Mouse (Mus musculus): ENCODE measurements around the gene Prok1. TPM values are rescaled to one million over a fixed set of nuclear protein-coding genes. Genes with fewer than 3 reads are reported as not detected.
A peak's percentile ranks its signal among the peaks of the same experiment; 100 is the strongest.

The Prok1 gene
- total and polyA plus RNA-seq, 3 experiments, result not detected

DNA sequence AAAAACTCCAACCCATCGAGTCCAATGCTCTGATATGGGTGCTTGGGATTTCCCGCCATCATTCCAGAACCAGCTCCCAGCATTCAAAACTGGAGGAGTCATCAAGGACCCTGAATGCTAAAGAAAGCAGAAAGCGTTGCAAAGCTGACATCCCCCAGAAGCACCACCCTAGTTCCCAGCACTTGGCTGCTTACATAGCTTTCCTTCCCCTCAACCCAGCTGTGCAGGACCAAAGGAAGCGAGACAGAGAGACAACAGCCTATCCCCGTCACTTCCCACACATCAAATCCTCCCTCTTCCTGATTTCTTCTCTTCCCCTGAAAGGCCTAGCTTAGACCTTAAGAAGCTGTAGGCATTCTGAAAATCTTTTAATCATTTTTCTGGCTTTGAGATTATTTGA, 35.8 kb upstream of the Prok1 start:
- Histone ChIP-seq H3K79me2 (replicated peaks; ENCODE audit: control insufficient read depth, extremely low read depth, insufficient read depth, poor library complexity, severe bottlenecking) (peaks cover 4% of the 10 kb centered on the region), H3K4me1 (ENCODE audit: control insufficient read depth in 1 of 2, insufficient read depth in 2 of 2) (peaks cover 0 to 13% of the 10 kb centered on the region in 2 experiments; a peak in 3 of 4 replicates), H3K4me2 (ENCODE audit: insufficient read depth, low read depth, poor library complexity, severe bottlenecking) (no peak overlapping the region), H3K27ac (ENCODE audit: insufficient read depth, low read depth) (no peak overlapping the region), H3K4me3 (replicated peaks in 1 of 3; ENCODE audit: low read depth in 2 of 3, low read length in 2 of 3, poor library complexity in 1 of 3) (no peak overlapping the region), H3K9ac (ENCODE audit: insufficient read depth, low read depth) (no peak overlapping the region), H3K36me3 (replicated peaks in 1 of 2; ENCODE audit: control insufficient read depth in 1 of 2, insufficient read depth in 1 of 2, low read length in 1 of 2) (no peaks in the 10 kb centered on the region), H3K27me3 (replicated peaks) (no peaks in the 10 kb centered on the region), H3K9me3 (replicated peaks; ENCODE audit: low read length) (no peaks in the 10 kb centered on the region)
- TF ChIP-seq ZNF384 (IDR thresholded peaks at IDR 0.05; ENCODE audit: low read depth, low read length) (no peak), EP300 (IDR thresholded peaks at IDR 0.05; ENCODE audit: low read length) (no peak), SMC3 (IDR thresholded peaks at IDR 0.05; ENCODE audit: low read depth, low read length) (no peak)
- no peak for DNase-seq (ENCODE audit: extremely low read depth)
- in situ Hi-C loops (cut with MboI; ENCODE audit: low pct_ligation_motif_present, low pct_unique_long_range_greater_than_20kb, low sequenced_read_pairs) (no loop called here), dilution Hi-C loops (cut with MboI; ENCODE audit: extremely low pct_ligation_motif_present, extremely low pct_unique_long_range_greater_than_20kb, low sequenced_read_pairs) (no loop called here)

DNA sequence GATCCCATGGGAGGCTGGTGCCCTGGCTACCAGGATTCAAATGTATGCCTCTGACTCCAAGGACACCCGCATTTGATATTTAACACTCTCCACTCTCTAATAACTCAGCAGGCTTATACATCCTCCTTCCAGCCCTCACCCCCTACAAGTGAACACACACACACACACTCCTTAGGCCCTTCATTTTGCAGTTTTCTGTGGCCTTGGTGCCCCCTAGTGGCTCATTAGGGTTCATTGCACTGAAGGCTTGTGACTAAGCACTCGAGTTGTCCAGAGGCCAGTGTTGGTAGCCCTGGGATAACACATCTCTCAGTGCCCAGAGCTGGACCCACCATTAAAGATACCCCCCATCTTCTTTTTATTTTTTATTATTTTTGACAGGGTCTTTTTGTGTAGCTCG, 34.3 kb upstream of the Prok1 start:
- peak; percentile 73 for DNase-seq (ENCODE audit: extremely low read depth)
- H3K27ac ChIP-seq (ENCODE audit: insufficient read depth, low read depth), result no peak overlapping the region
- no peak overlapping the region for H3K4me3 ChIP-seq (replicated peaks in 1 of 3; ENCODE audit: low read depth in 2 of 3, low read length in 2 of 3, poor library complexity in 1 of 3)
- TF ChIP-seq CTCF (conservative IDR thresholded peaks at IDR 0.05 in 1 of 2, IDR thresholded peaks at IDR 0.05 in 1 of 2; ENCODE audit: low read depth in 2 of 2, low read length in 2 of 2), result peak; percentile 54 to 90; a peak in 3 of 4 replicates
- no peak for TF ChIP-seq NRF1 (IDR thresholded peaks at IDR 0.05; ENCODE audit: low read depth, low read length)
- TF ChIP-seq RAD21 (IDR thresholded peaks at IDR 0.05; ENCODE audit: low read depth, low read length), result peak; percentile 75
- TF ChIP-seq GABPA (IDR thresholded peaks at IDR 0.05; ENCODE audit: insufficient replicate concordance, low read depth, low read length), result no peak
- peak; percentile 79 for TF ChIP-seq SMC3 (IDR thresholded peaks at IDR 0.05; ENCODE audit: low read depth, low read length)
- no peak overlapping the region for H3K9ac ChIP-seq (ENCODE audit: insufficient read depth, low read depth)
- peaks cover 0 to 6% of the 10 kb centered on the region in 2 experiments; a peak in 3 of 4 replicates for H3K4me1 ChIP-seq (ENCODE audit: control insufficient read depth in 1 of 2, insufficient read depth in 2 of 2)
- no peaks in the 10 kb centered on the region for H3K36me3 ChIP-seq (replicated peaks in 1 of 2; ENCODE audit: control insufficient read depth in 1 of 2, insufficient read depth in 1 of 2, low read length in 1 of 2)
- no peaks in the 10 kb centered on the region for H3K9me3 ChIP-seq (replicated peaks; ENCODE audit: low read length)
- no peak overlapping the region for H3K4me2 ChIP-seq (ENCODE audit: insufficient read depth, low read depth, poor library complexity, severe bottlenecking)
- peaks cover 2% of the 10 kb centered on the region for H3K27me3 ChIP-seq (replicated peaks)
- dilution Hi-C loops (cut with MboI; ENCODE audit: extremely low pct_ligation_motif_present, extremely low pct_unique_long_range_greater_than_20kb, low sequenced_read_pairs), result no loop called here
- no peaks in the 10 kb centered on the region for H3K79me2 ChIP-seq (replicated peaks; ENCODE audit: control insufficient read depth, extremely low read depth, insufficient read depth, poor library complexity, severe bottlenecking)
- in situ Hi-C loops (cut with MboI; ENCODE audit: low pct_ligation_motif_present, low pct_unique_long_range_greater_than_20kb, low sequenced_read_pairs), result no loop called here

DNA sequence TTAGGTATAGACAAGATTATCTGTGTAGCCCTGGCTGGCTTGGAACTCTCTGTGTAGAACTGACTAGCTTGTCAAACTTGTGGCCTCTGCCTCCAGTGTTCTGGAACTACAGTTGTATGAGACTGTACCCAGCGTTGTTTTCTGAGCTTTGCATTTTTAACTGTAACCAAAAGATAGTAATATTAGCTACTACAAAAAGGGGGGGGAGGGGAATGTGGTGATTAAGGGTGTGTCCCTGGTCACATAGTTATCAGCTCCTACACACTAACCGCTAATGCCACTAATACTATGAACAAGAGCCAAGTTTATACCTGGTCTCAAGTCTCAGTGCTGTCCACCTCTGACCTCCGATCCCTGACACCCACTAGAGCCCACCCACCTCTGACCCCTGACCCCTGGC, 32.9 kb upstream of the Prok1 start:
- no peaks in the 10 kb centered on the region; a peak in 1 of 4 replicates for H3K4me1 ChIP-seq (ENCODE audit: control insufficient read depth in 1 of 2, insufficient read depth in 2 of 2)
- no peaks in the 10 kb centered on the region for H3K79me2 ChIP-seq (replicated peaks; ENCODE audit: control insufficient read depth, extremely low read depth, insufficient read depth, poor library complexity, severe bottlenecking)
- H3K36me3 ChIP-seq (replicated peaks in 1 of 2; ENCODE audit: control insufficient read depth in 1 of 2, insufficient read depth in 1 of 2, low read length in 1 of 2), result no peaks in the 10 kb centered on the region
- DNase-seq (ENCODE audit: extremely low read depth), result no peak
- H3K9me3 ChIP-seq (replicated peaks; ENCODE audit: low read length), result no peaks in the 10 kb centered on the region
- dilution Hi-C loops (cut with MboI; ENCODE audit: extremely low pct_ligation_motif_present, extremely low pct_unique_long_range_greater_than_20kb, low sequenced_read_pairs) (no loop called here), in situ Hi-C loops (cut with MboI; ENCODE audit: low pct_ligation_motif_present, low pct_unique_long_range_greater_than_20kb, low sequenced_read_pairs) (no loop called here)
- no peak overlapping the region for H3K4me2 ChIP-seq (ENCODE audit: insufficient read depth, low read depth, poor library complexity, severe bottlenecking)
- H3K27ac ChIP-seq (ENCODE audit: insufficient read depth, low read depth), result no peak overlapping the region
- no peak overlapping the region for H3K4me3 ChIP-seq (replicated peaks in 1 of 3; ENCODE audit: low read depth in 2 of 3, low read length in 2 of 3, poor library complexity in 1 of 3)
- peaks cover 2% of the 10 kb centered on the region for H3K27me3 ChIP-seq (replicated peaks)
- H3K9ac ChIP-seq (ENCODE audit: insufficient read depth, low read depth), result no peak overlapping the region
- TF ChIP-seq SIN3A (IDR thresholded peaks at IDR 0.05; ENCODE audit: low read length) (no peak), ELF1 (IDR thresholded peaks at IDR 0.05; ENCODE audit: low read depth, low read length) (no peak), SMC3 (IDR thresholded peaks at IDR 0.05; ENCODE audit: low read depth, low read length) (no peak), MYC (IDR thresholded peaks at IDR 0.05; ENCODE audit: low read depth, low read length) (no peak), E2F4 (IDR thresholded peaks at IDR 0.05; ENCODE audit: insufficient replicate concordance, low read depth, low read length) (no peak), UBTF (IDR thresholded peaks at IDR 0.05; ENCODE audit: low read depth, low read length) (no peak), CTCF (conservative IDR thresholded peaks at IDR 0.05 in 1 of 2, IDR thresholded peaks at IDR 0.05 in 1 of 2; ENCODE audit: low read depth in 2 of 2, low read length in 2 of 2) (no peak), KAT2A (IDR thresholded peaks at IDR 0.05; ENCODE audit: insufficient replicate concordance, low read length) (no peak), MAX (IDR thresholded peaks at IDR 0.05; ENCODE audit: low read length) (no peak), CHD1 (IDR thresholded peaks at IDR 0.05; ENCODE audit: low read depth, low read length) (no peak), NRF1 (IDR thresholded peaks at IDR 0.05; ENCODE audit: low read depth, low read length) (no peak), TCF12 (IDR thresholded peaks at IDR 0.05; ENCODE audit: low read depth, low read length) (no peak), IRF4 (IDR thresholded peaks at IDR 0.05; ENCODE audit: low read depth, low read length) (no peak), ZNF384 (IDR thresholded peaks at IDR 0.05; ENCODE audit: low read depth, low read length) (no peak), JUND (conservative IDR thresholded peaks at IDR 0.05; ENCODE audit: low read depth, low read length) (no peak), MEF2A (IDR thresholded peaks at IDR 0.05; ENCODE audit: borderline replicate concordance, low read depth, low read length) (no peak), TBP (conservative IDR thresholded peaks at IDR 0.05; ENCODE audit: low read depth, low read length) (no peak), NELFE (IDR thresholded peaks at IDR 0.05; ENCODE audit: low read depth, low read length) (no peak), ZMIZ1 (IDR thresholded peaks at IDR 0.05; ENCODE audit: low read depth, low read length) (no peak), ETS1 (conservative IDR thresholded peaks at IDR 0.05; ENCODE audit: low read depth, low read length) (no peak)

All from CH12.LX (cell line).